Mouse (Mus musculus) erythroblast, embryonic 14.5 days (primary cell): Measurements from ENCODE around the gene Aif1. TPM values are rescaled to one million over a fixed set of nuclear protein-coding genes. Genes with fewer than 3 reads are reported as not detected.

ENCODE experiments used
- H3K27me3 ChIP-seq: 2 replicates; pipeline ENCODE4 v1.6.1; 2012; ENCODE audit warnings: inconsistent platforms; ENCODE audit not compliant: control insufficient read depth
- H3K36me3 ChIP-seq: 2 replicates; pipeline ENCODE4 v1.6.1; 2012; ENCODE audit warnings: mild to moderate bottlenecking, inconsistent platforms; ENCODE audit not compliant: control insufficient read depth
- H3K4me1 ChIP-seq: 2 replicates; pipeline ENCODE4 v1.6.1; 2012; ENCODE audit warnings: inconsistent platforms; ENCODE audit not compliant: control insufficient read depth
- H3K4me3 ChIP-seq: replicated peaks from 2 replicates; pipeline ENCODE3; 2012; ENCODE audit warnings: moderate library complexity, mild to moderate bottlenecking, inconsistent platforms
- H3K9me3 ChIP-seq: 2 replicates; pipeline ENCODE4 v1.6.1; 2012; ENCODE audit warnings: low read length, inconsistent platforms, mixed read lengths; ENCODE audit not compliant: control insufficient read depth
- GATA1 ChIP-seq: IDR thresholded peaks from 2 replicates; pipeline ENCODE4 v1.6.1; 2012; ENCODE audit warnings: low read length, inconsistent platforms, mixed read lengths
- TAL1 ChIP-seq: IDR thresholded peaks from 3 replicates; pipeline ENCODE4 v1.6.1; 2012; ENCODE audit warnings: low read length, inconsistent platforms, mixed read lengths
- polyA plus RNA-seq: library from polyadenylated mRNA; stranded (reverse); fragments of >175 nt; gene quantifications from 2 replicates; pipeline ENCODE4 v1.2.3, GENCODE M21; 2012

The Aif1 gene
- polyA plus RNA-seq, 1 experiment = not detected

GRCm38 (mm10) chr17:35187959-35188610, 12.2 kb upstream of the Aif1 start, which contains the start of gene Lst1:
Lst1 (minus strand) TSS chr17:35188439.
- TF ChIP-seq TAL1 (no peak), GATA1 (no peak)
- H3K9me3 ChIP-seq = no peaks in the 10 kb centered on the region
- peaks cover 13% of the 10 kb centered on the region for H3K4me1 ChIP-seq
- H3K27me3 ChIP-seq = peaks cover 4% of the 10 kb centered on the region
- no peaks in the 10 kb centered on the region for H3K36me3 ChIP-seq
- H3K4me3 ChIP-seq = no peak within 1 kb of the TSS

GRCm38 (mm10) chr17:35187345-35187744, 11.5 kb upstream of the Aif1 start:
- Histone ChIP-seq H3K36me3 (no peaks in the 10 kb centered on the region), H3K4me1 (peaks cover 13% of the 10 kb centered on the region), H3K9me3 (no peaks in the 10 kb centered on the region), H3K4me3 (no peak overlapping the region), H3K27me3 (no peaks in the 10 kb centered on the region; the same call in 1 of the 2 replicates)
- TF ChIP-seq TAL1 (no peak), GATA1 (no peak)

GRCm38 (mm10) chr17:35186681-35187080, 10.8 kb upstream of the Aif1 start:
- Histone ChIP-seq H3K4me3 (peak overlapping the region; percentile 61), H3K4me1 (peaks cover 13% of the 10 kb centered on the region)

GRCm38 (mm10) chr17:35185639-35186611, 10.1 kb upstream of the Aif1 start:
- peaks cover 13% of the 10 kb centered on the region for H3K4me1 ChIP-seq
- no peak for TF ChIP-seq TAL1
- TF ChIP-seq GATA1 = no peak
- H3K4me3 ChIP-seq = peak overlapping the region; percentile 61
- H3K9me3 ChIP-seq = no peaks in the 10 kb centered on the region
- H3K36me3 ChIP-seq = no peaks in the 10 kb centered on the region
- no peaks in the 10 kb centered on the region; the same call in 1 of the 2 replicates for H3K27me3 ChIP-seq

More at GRCm38 (mm10) chr17:35186681-35187080, 10.8 kb upstream of the Aif1 start:
- Histone ChIP-seq H3K27me3 (no peaks in the 10 kb centered on the region; the same call in 1 of the 2 replicates), H3K9me3 (no peaks in the 10 kb centered on the region), H3K36me3 (no peaks in the 10 kb centered on the region)
- TF ChIP-seq TAL1 = no peak
- no peak for TF ChIP-seq GATA1

GRCm38 (mm10) chr17:35180093-35180492, 4.2 kb upstream of the Aif1 start:
- Histone ChIP-seq H3K9me3 (no peaks in the 10 kb centered on the region), H3K27me3 (no peaks in the 10 kb centered on the region), H3K4me1 (no peaks in the 10 kb centered on the region; the same call in 1 of the 2 replicates), H3K36me3 (no peaks in the 10 kb centered on the region), H3K4me3 (no peak overlapping the region)
- TF ChIP-seq TAL1 (no peak), GATA1 (no peak)

GRCm38 (mm10) chr17:35178528-35178927, 2.7 kb upstream of the Aif1 start:
- Histone ChIP-seq H3K36me3 (no peaks in the 10 kb centered on the region), H3K4me3 (no peak overlapping the region), H3K27me3 (no peaks in the 10 kb centered on the region), H3K9me3 (no peaks in the 10 kb centered on the region), H3K4me1 (no peaks in the 10 kb centered on the region; the same call in 1 of the 2 replicates)
- TF ChIP-seq GATA1 (no peak), TAL1 (no peak)

GRCm38 (mm10) chr17:35175382-35175781, 486 bp downstream of the Aif1 start:
- H3K9me3 ChIP-seq = no peaks in the 10 kb centered on the region
- 0 out of 2 replicates have a peak, but pooled peaks cover 2% of the 10 kb centered on the region for H3K27me3 ChIP-seq
- no peak overlapping the region for H3K4me3 ChIP-seq
- no peak for TF ChIP-seq TAL1
- TF ChIP-seq GATA1 = no peak
- no peaks in the 10 kb centered on the region for H3K36me3 ChIP-seq
- H3K4me1 ChIP-seq = no peaks in the 10 kb centered on the region; the same call in 1 of the 2 replicates

- TF ChIP-seq TAL1 (no peak), GATA1 (no peak)
- Histone ChIP-seq H3K4me3 (no peak overlapping the region), H3K9me3 (no peaks in the 10 kb centered on the region)
Measured at GRCm38 (mm10) chr17:35174201-35174977, 1.5 kb downstream of the Aif1 start.

More at GRCm38 (mm10) chr17:35174201-35174977, 1.5 kb downstream of the Aif1 start:
- Histone ChIP-seq H3K4me1 (no peaks in the 10 kb centered on the region; the same call in 1 of the 2 replicates), H3K27me3 (0 out of 2 replicates have a peak, but pooled peaks cover 2% of the 10 kb centered on the region), H3K36me3 (no peaks in the 10 kb centered on the region)
